Mouse (Mus musculus): ENCODE measurements around the gene Neo1.

- TF ChIP-seq EP300 (IDR thresholded peaks at IDR 0.05; ENCODE audit: low read depth) (no peak), CTCF (IDR thresholded peaks at IDR 0.05; ENCODE audit: low read depth) (peak; percentile 9; the same call in 1 of the 2 replicates)
Observed at GRCm38 (mm10) chr9:58863826-58864225, 172.4 kb downstream of the Neo1 start.

All from heart, postnatal 0 days (tissue).